Mouse (Mus musculus): ENCODE results near the gene Ush2a.

DNA sequence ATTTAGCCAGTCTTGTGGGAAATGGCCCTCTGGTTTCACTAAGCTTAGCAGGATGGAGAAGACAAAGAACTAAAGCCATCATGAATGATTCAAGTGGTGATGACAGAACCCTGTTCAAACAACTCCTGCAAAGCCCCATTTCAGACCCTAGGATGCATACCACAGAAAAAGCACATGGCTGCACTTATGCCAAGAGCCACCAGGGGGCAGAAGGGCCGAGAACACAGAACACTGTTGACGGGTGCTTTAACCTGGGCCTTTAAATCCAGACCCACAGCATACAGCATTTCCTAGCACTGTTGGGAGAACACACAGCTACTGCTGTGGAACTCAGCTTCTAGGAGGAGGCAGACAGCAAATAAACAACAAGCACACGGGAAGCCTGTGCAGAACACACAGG, 718.2 kb downstream of the Ush2a start:
- TF ChIP-seq POLR2A (IDR thresholded peaks at IDR 0.05; ENCODE audit: low read depth, low read length) (no peak), CTCF (conservative IDR thresholded peaks at IDR 0.05; ENCODE audit: insufficient read depth, insufficient read length, low read depth, low read length) (peak; percentile 72)

All from kidney, adult 2 months (tissue).